22 mouse cellular contexts compared by ENCODE assay signal in the genomic region with DNA sequence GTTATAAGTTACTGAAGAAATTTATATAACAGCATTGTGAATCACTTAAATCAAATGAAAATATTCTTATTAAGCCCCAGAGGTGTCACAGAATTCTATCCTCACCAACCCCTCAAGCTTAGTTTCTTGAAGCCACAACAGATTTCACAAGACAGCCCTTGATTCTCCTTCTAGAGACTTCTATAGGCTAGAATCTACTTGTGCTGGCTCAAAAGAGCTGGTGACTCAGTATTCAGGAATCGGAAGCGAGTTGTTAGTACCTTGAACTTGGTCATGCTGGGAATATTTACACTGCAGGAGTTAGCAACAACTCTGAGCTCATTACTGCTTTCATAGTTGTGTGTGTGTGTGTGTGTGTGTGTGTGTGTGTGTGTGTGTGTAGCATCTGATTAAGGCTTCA. TPM values are rescaled to one million over a fixed set of nuclear protein-coding genes. Genes with fewer than 3 reads are reported as not detected.
"Had no signal": no experiment of that assay in that cellular context is flagged by ENCODE, and none has a peak within 500 bp of the region (broad histone marks: within the 10 kb centered on the region; RNA-seq: fewer than 3 reads in every experiment).

No protein-coding gene starts in this region.

- ATAC-seq: midbrain, embryonic 16.5 days had no signal

- H3K4me3 ChIP-seq: midbrain, embryonic 10.5 days; midbrain, embryonic 12.5 days; neural tube, embryonic 13.5 days; neural tube, embryonic 15.5 days; stomach, embryonic 15.5 days had no signal

- H3K36me3 ChIP-seq: midbrain, embryonic 10.5 days; midbrain, embryonic 12.5 days; neural tube, embryonic 13.5 days; neural tube, embryonic 15.5 days; stomach, embryonic 15.5 days had no signal

- H3K27ac ChIP-seq: midbrain, embryonic 10.5 days; midbrain, embryonic 12.5 days; neural tube, embryonic 13.5 days; neural tube, embryonic 15.5 days; stomach, embryonic 15.5 days; stomach, postnatal 0 days had no signal

- H3K9ac ChIP-seq: lung, embryonic 14.5 days; midbrain, embryonic 12.5 days; neural tube, embryonic 13.5 days; neural tube, embryonic 15.5 days; stomach, embryonic 15.5 days had no signal

- H3K9me3 ChIP-seq: midbrain, embryonic 10.5 days; midbrain, embryonic 12.5 days; neural tube, embryonic 13.5 days; neural tube, embryonic 15.5 days; stomach, embryonic 15.5 days had no signal

- H3K27me3 ChIP-seq: midbrain, embryonic 12.5 days; neural tube, embryonic 13.5 days; neural tube, embryonic 15.5 days; stomach, embryonic 15.5 days had no signal

- H3K4me2 ChIP-seq: lung, embryonic 14.5 days; midbrain, embryonic 12.5 days; neural tube, embryonic 13.5 days; neural tube, embryonic 15.5 days; stomach, embryonic 15.5 days had no signal

- H3K4me1 ChIP-seq: midbrain, embryonic 10.5 days; neural tube, embryonic 13.5 days; neural tube, embryonic 15.5 days; stomach, embryonic 15.5 days had no signal

- DNase-seq: lung, adult 18-20 months; lung, postnatal 4 days; midbrain, embryonic 14.5 days; retina, postnatal 1 day; right cerebral cortex, adult 18-20 months; right cerebral cortex, postnatal 25 days; right cerebral cortex, postnatal 4 days; spleen, adult 18-20 months; thymus, adult 2 months; thymus, postnatal 25 days; thymus, postnatal 4 days had no signal

RNA-seq across cellular contexts. Expression of a gene that starts 41.8 kb away (rescaled TPM):
- total RNA-seq: megakaryocyte, adult 5-6 weeks; megakaryocyte-erythroid progenitor cell, adult 5-6 weeks had no signal
- polyA plus RNA-seq: liver, embryonic 16.5 days; thymus, adult 2 months had no signal
